Mouse (Mus musculus): ENCODE measurements around the gene Fxyd3. TPM values are rescaled to one million over a fixed set of nuclear protein-coding genes. Genes with fewer than 3 reads are reported as not detected.

Fxyd3 gene
- total RNA-seq, 2 experiments from 2014 or later, result 1.2 TPM; not detected in 1

GRCm38 (mm10) chr7:31073546-31073945 is 3.0 kb downstream of the Fxyd3 start:
- DNase-seq (ENCODE audit: low spot score in 2 of 2), result no peak

GRCm38 (mm10) chr7:31072326-31072725 is 4.2 kb downstream of the Fxyd3 start:
- no peak for DNase-seq (ENCODE audit: low spot score in 2 of 2)

GRCm38 (mm10) chr7:31070324-31070723 is 6.2 kb downstream of the Fxyd3 start:
- DNase-seq (ENCODE audit: low spot score in 2 of 2), result no peak

- DNase-seq (ENCODE audit: low spot score in 2 of 2), result no peak
Measured at GRCm38 (mm10) chr7:31069491-31069890, 7.0 kb downstream of the Fxyd3 start.

- peak; percentile 56 to 60 for DNase-seq (ENCODE audit: low spot score in 2 of 2)
Measured at GRCm38 (mm10) chr7:31067836-31068235, 8.7 kb downstream of the Fxyd3 start.

GRCm38 (mm10) chr7:31063074-31063560 is 13.4 kb downstream of the Fxyd3 start:
- DNase-seq (ENCODE audit: low spot score in 2 of 2), result no peak

- no peak for DNase-seq (ENCODE audit: low spot score in 2 of 2)
Measured at GRCm38 (mm10) chr7:31060621-31061010, 15.9 kb downstream of the Fxyd3 start.

GRCm38 (mm10) chr7:31059919-31060620 is 16.4 kb downstream of the Fxyd3 start:
- DNase-seq (ENCODE audit: low spot score in 2 of 2), result peak in 1 of 2 experiments; percentile 33

- peak; percentile 89 to 93 for DNase-seq (ENCODE audit: low spot score in 2 of 2)
Measured at GRCm38 (mm10) chr7:31059108-31059507, 17.4 kb downstream of the Fxyd3 start, which contains the start of gene Lgi4. TSS of gene Lgi4 (plus strand) at chr7:31059342.

GRCm38 (mm10) chr7:31058211-31058610 is 18.3 kb downstream of the Fxyd3 start:
- DNase-seq (ENCODE audit: low spot score in 2 of 2), result no peak

- no peak for DNase-seq (ENCODE audit: low spot score in 2 of 2)
Measured at GRCm38 (mm10) chr7:31057730-31058129, 18.8 kb downstream of the Fxyd3 start.

GRCm38 (mm10) chr7:31057071-31057470 is 19.4 kb downstream of the Fxyd3 start, which contains the start of gene Fxyd1:
TSS of gene Fxyd1 (minus strand) at chr7:31057199.
- DNase-seq (ENCODE audit: low spot score in 2 of 2), result no peak

- DNase-seq (ENCODE audit: low spot score in 2 of 2), result no peak
Measured at GRCm38 (mm10) chr7:31056448-31056847, 20.1 kb downstream of the Fxyd3 start.

- DNase-seq (ENCODE audit: low spot score in 2 of 2), result no peak
Measured at GRCm38 (mm10) chr7:31055883-31056282, 20.6 kb downstream of the Fxyd3 start.

- peak; percentile 68 to 74 for DNase-seq (ENCODE audit: low spot score in 2 of 2)
Measured at GRCm38 (mm10) chr7:31055354-31055824, 21.1 kb downstream of the Fxyd3 start.

- no peak for DNase-seq (ENCODE audit: low spot score in 2 of 2)
Measured at GRCm38 (mm10) chr7:31054661-31055320, 21.7 kb downstream of the Fxyd3 start.

GRCm38 (mm10) chr7:31053882-31054447 is 22.5 kb downstream of the Fxyd3 start:
- DNase-seq (ENCODE audit: low spot score in 2 of 2), result no peak

- DNase-seq (ENCODE audit: low spot score in 2 of 2), result peak; percentile 60 to 73
Measured at GRCm38 (mm10) chr7:31052636-31053434, 23.7 kb downstream of the Fxyd3 start.

- no peak for DNase-seq (ENCODE audit: low spot score in 2 of 2)
Measured at GRCm38 (mm10) chr7:31052251-31052635, 24.3 kb downstream of the Fxyd3 start.

- peak in 1 of 2 experiments; percentile 60 for DNase-seq (ENCODE audit: low spot score in 2 of 2)
Measured at GRCm38 (mm10) chr7:31051321-31052021, 25.0 kb downstream of the Fxyd3 start, which contains the start of gene Fxyd7. TSS of gene Fxyd7 (minus strand) at chr7:31051467.
